Mouse (Mus musculus) bone marrow, adult 2 months (tissue): ENCODE data around the gene Cyp26c1.

Experiments used
- CTCF ChIP-seq: fragments of 200-500 bp; IDR thresholded peaks from 2 replicates; pipeline ENCODE4 v1.5.1; 2011; ENCODE audit warnings: low read length, control low read depth; ENCODE audit not compliant: control insufficient read depth, insufficient read depth
- POLR2A ChIP-seq: fragments of 200-500 bp; IDR thresholded peaks from 2 replicates; pipeline ENCODE4 v1.6.1; 2011; ENCODE audit warnings: low read depth, mild to moderate bottlenecking, control low read depth, low read length, borderline replicate concordance; ENCODE audit not compliant: control insufficient read depth

DNA sequence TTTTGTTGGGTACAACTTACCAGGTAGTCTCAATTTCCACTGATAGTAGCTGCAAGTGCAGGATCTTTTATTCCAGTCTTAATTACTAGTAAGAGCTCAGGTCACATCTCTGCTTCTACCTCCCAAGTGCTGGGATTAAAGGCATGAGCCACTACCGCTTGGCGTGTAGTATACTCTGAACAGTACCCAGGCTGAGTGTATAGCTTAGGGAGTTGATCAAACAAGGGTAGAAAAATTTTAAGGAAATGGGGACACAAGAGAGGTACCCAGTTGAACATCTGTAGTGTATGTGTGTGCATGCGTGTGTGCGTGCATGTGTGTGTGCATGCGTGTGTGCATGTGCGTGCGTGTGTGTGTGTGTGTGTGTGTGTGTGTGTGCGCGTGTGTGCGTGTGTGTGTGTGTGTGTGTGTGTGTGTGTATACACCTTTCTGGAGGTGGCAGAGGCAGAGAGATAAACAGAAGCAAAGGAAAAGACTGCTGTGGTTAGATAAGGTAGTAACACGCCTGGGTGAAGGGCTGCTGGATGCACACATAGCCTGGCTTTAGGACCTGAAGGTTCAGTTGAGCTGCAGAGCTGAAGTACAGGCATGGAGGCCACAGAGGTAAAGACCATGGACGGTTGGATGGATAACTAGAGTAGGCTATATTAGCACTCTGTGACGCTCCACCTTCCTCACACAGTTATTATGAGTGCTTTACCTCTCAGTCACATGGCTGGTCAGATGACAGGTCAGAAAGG lies 17.4 kb upstream of the Cyp26c1 start:
- TF ChIP-seq POLR2A (no peak), CTCF (no peak)
